Mouse (Mus musculus) intestine, embryonic 16.5 days (tissue): ENCODE data around the gene Gm11213. TPM values are rescaled to one million over a fixed set of nuclear protein-coding genes. Genes with fewer than 3 reads are reported as not detected.
A peak's percentile ranks its signal among the peaks of the same experiment; 100 is the strongest.

Experiments
- ATAC-seq: fragments of 200-750 bp; cut with Nextera tagmentation; 2 replicates; pipeline ENCODE4 v1.8.0; 2017; ENCODE audit warnings: moderate TSS enrichment, moderate library complexity
- H3K27ac ChIP-seq: fragments of 300-500 bp; sonication (generic); 2 replicates; pipeline ENCODE4 v1.5.1; 2014; ENCODE audit warnings: mild to moderate bottlenecking, low read length
- H3K27me3 ChIP-seq: fragments of 300-500 bp; sonication (generic); replicated peaks from 2 replicates; pipeline ENCODE4 v1.6.1; 2014; ENCODE audit warnings: low read length, control low read depth, mixed read lengths; ENCODE audit not compliant: control insufficient read depth, insufficient read depth
- H3K36me3 ChIP-seq: fragments of 300-500 bp; sonication (generic); 2 replicates; pipeline ENCODE4 v1.6.1; 2014; ENCODE audit warnings: low read length, control low read depth; ENCODE audit not compliant: control insufficient read depth, insufficient read depth
- H3K4me1 ChIP-seq: fragments of 300-500 bp; sonication (generic); 2 replicates; pipeline ENCODE4 v1.6.1; 2014; ENCODE audit warnings: low read length, control low read depth, mixed read lengths; ENCODE audit not compliant: control insufficient read depth, insufficient read depth
- H3K4me2 ChIP-seq: fragments of 300-500 bp; sonication (generic); 2 replicates; pipeline ENCODE4 v1.6.1; 2014; ENCODE audit warnings: low read depth, low read length, control low read depth
- H3K4me3 ChIP-seq: fragments of 300-500 bp; sonication (generic); 2 replicates; pipeline ENCODE4 v1.5.1; 2014; ENCODE audit warnings: mild to moderate bottlenecking, low read length
- H3K9ac ChIP-seq: fragments of 300-500 bp; sonication (generic); 2 replicates; pipeline ENCODE4 v1.6.1; 2014; ENCODE audit warnings: low read depth, low read length
- H3K9me3 ChIP-seq: fragments of 300-500 bp; sonication (generic); 2 replicates; pipeline ENCODE4 v1.6.1; 2016; ENCODE audit warnings: low read length, control low read depth; ENCODE audit not compliant: control insufficient read depth
- WGBS: fragments of 180-500 bp; shearing (Covaris S2); extraction: QIAGEN DNeasy Blood & Tissue Kit; methylation state at CpG from one replicate; pipeline ENCODE4 v1.1.7; 2014; 5-methylcytosine and 5-hydroxymethylcytosine counted together
- polyA plus RNA-seq: library from polyadenylated mRNA; unstranded; fragments of >200 nt; fragmentation: Nextera tagmentation; extraction: Ambion mirVana; gene quantifications from 2 replicates; pipeline ENCODE4 v1.2.1, GENCODE M21; 2015

Gene Gm11213
- polyA plus RNA-seq: not detected in 2 replicates

GRCm38 (mm10) chr4:63604945-63605344 is at the start of gene Gm11213:
TSS of gene Gm11213 (minus strand) at chr4:63605261.
- Histone ChIP-seq H3K27ac (no peak within 1 kb of the TSS), H3K36me3 (no peaks in the 10 kb centered on the region), H3K4me2 (no peak within 1 kb of the TSS), H3K9me3 (no peaks in the 10 kb centered on the region), H3K27me3 (no peaks in the 10 kb centered on the region), H3K4me3 (no peak within 1 kb of the TSS), H3K4me1 (peaks cover 5% of the 10 kb centered on the region), H3K9ac (no peak within 1 kb of the TSS)
- ATAC-seq: no peak
- 83% methylated on average over 3 of the region's 3 CpGs for WGBS

- ATAC-seq: 0 out of 2 replicates have a peak, but pooled peaks have one; percentile 28
- Histone ChIP-seq H3K27ac (no peak overlapping the region), H3K4me3 (no peak overlapping the region), H3K36me3 (no peaks in the 10 kb centered on the region), H3K4me1 (no peaks in the 10 kb centered on the region), H3K9me3 (no peaks in the 10 kb centered on the region), H3K9ac (no peak overlapping the region), H3K4me2 (no peak overlapping the region), H3K27me3 (no peaks in the 10 kb centered on the region)
- 64% methylated on average over 1 of the region's 1 CpGs for WGBS
Measured at GRCm38 (mm10) chr4:63654381-63654780, 49.3 kb upstream of the Gm11213 start.

GRCm38 (mm10) chr4:63643956-63644726 is 39.1 kb upstream of the Gm11213 start:
- Histone ChIP-seq H3K4me1 (no peaks in the 10 kb centered on the region), H3K27me3 (no peaks in the 10 kb centered on the region), H3K9ac (no peak overlapping the region), H3K27ac (no peak overlapping the region), H3K4me2 (no peak overlapping the region), H3K9me3 (no peaks in the 10 kb centered on the region), H3K36me3 (no peaks in the 10 kb centered on the region), H3K4me3 (no peak overlapping the region)
- no peak for ATAC-seq

- Histone ChIP-seq H3K4me1 (no peaks in the 10 kb centered on the region), H3K9ac (no peak overlapping the region), H3K27ac (no peak overlapping the region), H3K4me2 (no peak overlapping the region), H3K9me3 (no peaks in the 10 kb centered on the region), H3K27me3 (no peaks in the 10 kb centered on the region), H3K4me3 (no peak overlapping the region), H3K36me3 (no peaks in the 10 kb centered on the region)
- no peak for ATAC-seq
- 65% methylated on average over 2 of the region's 2 CpGs for WGBS
Measured at GRCm38 (mm10) chr4:63639842-63640241, 34.8 kb upstream of the Gm11213 start.

GRCm38 (mm10) chr4:63638603-63639002 is 33.5 kb upstream of the Gm11213 start:
- no peak for ATAC-seq
- WGBS: 78% methylated on average over 1 of the region's 1 CpGs
- Histone ChIP-seq H3K27ac (no peak overlapping the region), H3K4me3 (no peak overlapping the region), H3K9me3 (no peaks in the 10 kb centered on the region), H3K4me2 (no peak overlapping the region), H3K27me3 (no peaks in the 10 kb centered on the region), H3K36me3 (no peaks in the 10 kb centered on the region), H3K4me1 (no peaks in the 10 kb centered on the region), H3K9ac (no peak overlapping the region)

GRCm38 (mm10) chr4:63633181-63633580 is 28.1 kb upstream of the Gm11213 start:
- 88% methylated on average over 2 of the region's 2 CpGs for WGBS
- Histone ChIP-seq H3K4me2 (no peak overlapping the region), H3K27ac (no peak overlapping the region), H3K4me3 (no peak overlapping the region), H3K9me3 (no peaks in the 10 kb centered on the region), H3K9ac (no peak overlapping the region), H3K27me3 (no peaks in the 10 kb centered on the region), H3K36me3 (no peaks in the 10 kb centered on the region), H3K4me1 (no peaks in the 10 kb centered on the region)
- no peak for ATAC-seq

- no peak overlapping the region for H3K4me2 ChIP-seq
- WGBS: 78% methylated on average over 8 of the region's 8 CpGs
- ATAC-seq: no peak
- H3K4me1 ChIP-seq: no peaks in the 10 kb centered on the region
- H3K27me3 ChIP-seq: no peaks in the 10 kb centered on the region
- H3K27ac ChIP-seq: no peak overlapping the region
- H3K9ac ChIP-seq: no peak overlapping the region
- no peaks in the 10 kb centered on the region for H3K36me3 ChIP-seq
- H3K9me3 ChIP-seq: no peaks in the 10 kb centered on the region
- no peak overlapping the region for H3K4me3 ChIP-seq
Measured at GRCm38 (mm10) chr4:63627111-63627510, 22.1 kb upstream of the Gm11213 start.

GRCm38 (mm10) chr4:63625563-63626080 is 20.6 kb upstream of the Gm11213 start:
- Histone ChIP-seq H3K27me3 (no peaks in the 10 kb centered on the region), H3K4me2 (no peak overlapping the region), H3K9me3 (no peaks in the 10 kb centered on the region), H3K9ac (no peak overlapping the region), H3K4me1 (no peaks in the 10 kb centered on the region), H3K36me3 (no peaks in the 10 kb centered on the region), H3K4me3 (no peak overlapping the region), H3K27ac (peak overlapping the region; percentile 60; the same call in 1 of the 2 replicates)
- 31% methylated on average over 3 of the region's 3 CpGs for WGBS
- ATAC-seq: peak; percentile 98

- Histone ChIP-seq H3K36me3 (no peaks in the 10 kb centered on the region), H3K9me3 (no peaks in the 10 kb centered on the region), H3K4me1 (no peaks in the 10 kb centered on the region), H3K4me3 (no peak within 1 kb of the TSS), H3K9ac (no peak within 1 kb of the TSS), H3K27me3 (no peaks in the 10 kb centered on the region), H3K27ac (no peak within 1 kb of the TSS), H3K4me2 (no peak within 1 kb of the TSS)
- no peak for ATAC-seq
- WGBS: 62% methylated on average over 5 of the region's 5 CpGs
Measured at GRCm38 (mm10) chr4:63622378-63622835, 17.3 kb upstream of the Gm11213 start, which contains the start of gene Tex48. TSS of gene Tex48 (minus strand) at chr4:63622428.
